Comparison of ENCODE assay signal across 11 mouse cellular contexts in genomic region chr1:164471632-164472031, GRCm38 (mm10).
"Had no signal": no experiment of that assay in that cellular context is flagged by ENCODE, and none has a peak within 500 bp of the region (broad histone marks: within the 10 kb centered on the region; RNA-seq: fewer than 3 reads in every experiment).

No protein-coding gene starts in this region.

- H3K9me3 ChIP-seq: limb, embryonic 15.5 days; midbrain, embryonic 10.5 days; neural tube, embryonic 12.5 days had no signal

- DNase-seq: layer of hippocampus, adult 9-11 months; layer of hippocampus, postnatal 36 days; lung, adult 18-20 months; midbrain, embryonic 14.5 days; spleen, adult 18-20 months; thymus, postnatal 4 days had no signal

- H3K27ac ChIP-seq: hindbrain, postnatal 0 days; limb, embryonic 15.5 days; liver, embryonic 14.5 days; midbrain, embryonic 10.5 days; neural tube, embryonic 12.5 days had no signal

- H3K27me3 ChIP-seq: limb, embryonic 15.5 days; neural tube, embryonic 12.5 days had no signal

- H3K36me3 ChIP-seq: limb, embryonic 15.5 days; midbrain, embryonic 10.5 days; neural tube, embryonic 12.5 days had no signal

- H3K9ac ChIP-seq: limb, embryonic 15.5 days; liver, embryonic 14.5 days; neural tube, embryonic 12.5 days had no signal

- H3K4me3 ChIP-seq: limb, embryonic 15.5 days; midbrain, embryonic 10.5 days; neural tube, embryonic 12.5 days had no signal

- H3K4me1 ChIP-seq: limb, embryonic 15.5 days; neural tube, embryonic 12.5 days had no signal

- H3K4me2 ChIP-seq: limb, embryonic 15.5 days; neural tube, embryonic 12.5 days had no signal

- ATAC-seq: hindbrain, postnatal 0 days had no signal
